Mouse (Mus musculus) MEL (cell line): Measurements from ENCODE around the gene Ccn1. TPM values are rescaled to one million over a fixed set of nuclear protein-coding genes. Genes with fewer than 3 reads are reported as not detected.

ENCODE experiments used
- DNase-seq: peaks from one replicate; pipeline ENCODE4 v3.0.0; 2011; ENCODE audit warnings: low read depth, low spot score
- H3K27ac ChIP-seq: 2 replicates; pipeline ENCODE4 v1.5.1; 2012; ENCODE audit warnings: low read depth, mild to moderate bottlenecking, control low read depth, low read length, moderate library complexity; ENCODE audit not compliant: control insufficient read depth
- H3K27me3 ChIP-seq, 2 experiments: fragments of 150-350 bp in 1 of 2; sonication (generic) in 1 of 2; 2 replicates each; pipeline ENCODE4 v1.6.1; 2012; ENCODE audit warnings: low read length in 2 of 2, mild to moderate bottlenecking in 2 of 2, improper control_type of control experiment in 1 of 2, moderate library complexity in 1 of 2; ENCODE audit not compliant: insufficient read depth in 2 of 2, control insufficient read depth in 1 of 2
- H3K36me3 ChIP-seq, 2 experiments: 2 replicates each; pipeline ENCODE4 v1.6.1; 2012 to 2014; ENCODE audit warnings: low read length in 2 of 2, improper control_type of control experiment in 1 of 2, inconsistent platforms in 1 of 2, mild to moderate bottlenecking in 1 of 2; ENCODE audit not compliant: insufficient read depth in 2 of 2, control insufficient read depth in 1 of 2
- H3K4me1 ChIP-seq, 2 experiments: fragments of 150-350 bp in 1 of 2; sonication (generic) in 1 of 2; 2 replicates each; pipeline ENCODE4 v1.6.1; 2012; ENCODE audit warnings: low read length in 2 of 2, improper control_type of control experiment in 1 of 2, mild to moderate bottlenecking in 1 of 2; ENCODE audit not compliant: insufficient read depth in 2 of 2, control insufficient read depth in 1 of 2
- H3K4me3 ChIP-seq, 2 experiments: fragments of 150-350 bp in 1 of 2; sonication (generic) in 1 of 2; 2 replicates each; pipeline ENCODE4 v1.5.1; 2012; ENCODE audit warnings: low read depth in 2 of 2, low read length in 2 of 2, mild to moderate bottlenecking in 2 of 2, moderate library complexity in 2 of 2, control low read depth in 1 of 2, improper control_type of control experiment in 1 of 2; ENCODE audit not compliant: control insufficient read depth in 1 of 2, insufficient read depth in 1 of 2
- H3K79me2 ChIP-seq: 2 replicates; pipeline ENCODE4 v1.6.1; 2012; ENCODE audit warnings: mild to moderate bottlenecking, low read length, moderate library complexity; ENCODE audit not compliant: control insufficient read depth, poor library complexity, insufficient read depth
- H3K9ac ChIP-seq: 2 replicates; pipeline ENCODE4 v1.6.1; 2012; ENCODE audit warnings: low read depth, mild to moderate bottlenecking, control low read depth, low read length, moderate library complexity; ENCODE audit not compliant: control insufficient read depth, poor library complexity, severe bottlenecking
- H3K9me3 ChIP-seq: fragments of 150-350 bp; sonication (generic); replicated peaks from 2 replicates; pipeline ENCODE4 v1.6.1; 2012; ENCODE audit warnings: mild to moderate bottlenecking, low read length, improper control_type of control experiment, moderate library complexity; ENCODE audit not compliant: insufficient read depth
- CTCF ChIP-seq, 3 experiments: IDR thresholded peaks in 2 of 3; conservative IDR thresholded peaks in 1 of 3; 2 replicates each; pipeline ENCODE4 v1.5.1; 2011 to 2012; ENCODE audit warnings: low read length in 3 of 3, low read depth in 2 of 3, mild to moderate bottlenecking in 2 of 3, improper control_type of control experiment in 1 of 3, inconsistent platforms in 1 of 3, mixed read lengths in 1 of 3, moderate library complexity in 1 of 3; ENCODE audit not compliant: control insufficient read depth in 1 of 3, insufficient read depth in 1 of 3, poor library complexity in 1 of 3, severe bottlenecking in 1 of 3
- E2F4 ChIP-seq: IDR thresholded peaks from 2 replicates; pipeline ENCODE4 v1.6.1; 2011; ENCODE audit warnings: low read depth, low read length, improper control_type of control experiment, borderline replicate concordance
- ELF1 ChIP-seq: IDR thresholded peaks from 2 replicates; pipeline ENCODE4 v1.6.1; 2014; ENCODE audit warnings: low read depth, mild to moderate bottlenecking, inconsistent platforms, low read length, improper control_type of control experiment, moderate library complexity
- EP300 ChIP-seq, 2 experiments: IDR thresholded peaks; 2 replicates each; pipeline ENCODE4 v1.6.1; 2011; ENCODE audit warnings: improper control_type of control experiment in 2 of 2, low read length in 2 of 2, low read depth in 1 of 2, mild to moderate bottlenecking in 1 of 2
- ETS1 ChIP-seq: IDR thresholded peaks from 2 replicates; pipeline ENCODE4 v1.6.1; 2012; ENCODE audit warnings: low read depth, mild to moderate bottlenecking, inconsistent platforms, low read length, improper control_type of control experiment, moderate library complexity
- HCFC1 ChIP-seq: IDR thresholded peaks from 2 replicates; pipeline ENCODE4 v1.6.1; 2012; ENCODE audit warnings: low read depth, mild to moderate bottlenecking, inconsistent platforms, low read length, improper control_type of control experiment, moderate library complexity
- JUND ChIP-seq: IDR thresholded peaks from 2 replicates; pipeline ENCODE4 v1.6.1; 2011; ENCODE audit warnings: low read depth, mild to moderate bottlenecking, improper control_type of control experiment, low read length
- KAT2A ChIP-seq: conservative IDR thresholded peaks from 2 replicates; pipeline ENCODE4 v1.6.1; 2012; ENCODE audit warnings: low read depth, low read length, improper control_type of control experiment, inconsistent platforms
- MAX ChIP-seq: IDR thresholded peaks from 2 replicates; pipeline ENCODE4 v1.6.1; 2011; ENCODE audit warnings: low read length, improper control_type of control experiment
- MEF2A ChIP-seq: IDR thresholded peaks from 2 replicates; pipeline ENCODE4 v1.6.1; 2014; ENCODE audit warnings: low read depth, mild to moderate bottlenecking, inconsistent platforms, low read length, improper control_type of control experiment; ENCODE audit not compliant: poor library complexity, insufficient replicate concordance, severe bottlenecking; ENCODE audit errors: extremely low read depth
- MXI1 ChIP-seq: IDR thresholded peaks from 2 replicates; pipeline ENCODE4 v1.6.1; 2011; ENCODE audit warnings: mild to moderate bottlenecking, low read depth, low read length, improper control_type of control experiment
- MYB ChIP-seq: IDR thresholded peaks from 2 replicates; pipeline ENCODE4 v1.6.1; 2011; ENCODE audit warnings: mild to moderate bottlenecking, low read depth, low read length, improper control_type of control experiment
- POLR2A ChIP-seq, 2 experiments: IDR thresholded peaks; 2 replicates each; pipeline ENCODE4 v1.6.1; 2011 to 2012; ENCODE audit warnings: low read length in 2 of 2, mild to moderate bottlenecking in 2 of 2, control low read depth in 1 of 2, improper control_type of control experiment in 1 of 2, low read depth in 1 of 2, moderate library complexity in 1 of 2; ENCODE audit not compliant: control insufficient read depth in 1 of 2, insufficient read depth in 1 of 2, poor library complexity in 1 of 2
- POLR2AphosphoS2 ChIP-seq: IDR thresholded peaks from 2 replicates; pipeline ENCODE4 v1.6.1; 2011; ENCODE audit warnings: low read length, improper control_type of control experiment
- POLR2AphosphoS5 ChIP-seq: IDR thresholded peaks from 2 replicates; pipeline ENCODE4 v1.6.1; 2012; ENCODE audit warnings: low read depth, borderline replicate concordance, mild to moderate bottlenecking, inconsistent platforms, low read length, moderate library complexity, mixed read lengths
- TCF12 ChIP-seq: IDR thresholded peaks from 2 replicates; pipeline ENCODE4 v1.6.1; 2014; ENCODE audit warnings: low read depth, mild to moderate bottlenecking, inconsistent platforms, low read length, improper control_type of control experiment, moderate library complexity
- USF1 ChIP-seq: IDR thresholded peaks from 2 replicates; pipeline ENCODE4 v1.6.1; 2014; ENCODE audit warnings: low read depth, mild to moderate bottlenecking, inconsistent platforms, low read length, improper control_type of control experiment, moderate library complexity
- USF2 ChIP-seq, 2 experiments: IDR thresholded peaks; 2 replicates each; pipeline ENCODE4 v1.6.1; 2011 to 2012; ENCODE audit warnings: improper control_type of control experiment in 2 of 2, low read length in 2 of 2, borderline replicate concordance in 1 of 2, inconsistent platforms in 1 of 2, low read depth in 1 of 2, mild to moderate bottlenecking in 1 of 2; ENCODE audit not compliant: insufficient read depth in 1 of 2
- ZMIZ1 ChIP-seq: IDR thresholded peaks from 2 replicates; pipeline ENCODE4 v1.6.1; 2012; ENCODE audit warnings: low read depth, mild to moderate bottlenecking, inconsistent platforms, low read length, improper control_type of control experiment, moderate library complexity
- ZNF384 ChIP-seq: IDR thresholded peaks from 2 replicates; pipeline ENCODE4 v1.6.1; 2012; ENCODE audit warnings: low read depth, mild to moderate bottlenecking, inconsistent platforms, low read length, improper control_type of control experiment
- polyA plus RNA-seq, 2 experiments: library from polyadenylated mRNA; stranded (reverse) in 1 of 2; unstranded in 1 of 2; fragments of >175 nt in 1 of 2; fragments of >200 nt in 1 of 2; gene quantifications; 2 replicates each; pipeline versions ENCODE4 v1.2.1 to v1.2.4; 2012; ENCODE audit warnings: low replicate concordance in 2 of 2, low read depth in 1 of 2; ENCODE audit not compliant: insufficient read length in 2 of 2, insufficient read depth in 1 of 2, missing spikeins in 1 of 2
- total RNA-seq: library from RNA; depleted of rRNA; stranded (reverse); fragments of 300-350 nt; gene quantifications from 2 replicates; pipeline ENCODE4 v1.2.3, GENCODE M21; 2012

The Ccn1 gene
- total and polyA plus RNA-seq, 3 experiments, result not detected

GRCm38 (mm10) chr3:145646666-145647065 is 3.1 kb downstream of the Ccn1 start:
- no peak overlapping the region for H3K9ac ChIP-seq
- no peaks in the 10 kb centered on the region for H3K27me3 ChIP-seq
- H3K9me3 ChIP-seq, result no peaks in the 10 kb centered on the region
- H3K4me1 ChIP-seq, result no peaks in the 10 kb centered on the region
- H3K36me3 ChIP-seq, result no peaks in the 10 kb centered on the region
- no peak for TF ChIP-seq HCFC1
- no peak for TF ChIP-seq POLR2AphosphoS2
- no peak for TF ChIP-seq CTCF (IDR thresholded peaks at IDR 0.05 in 2 of 3, conservative IDR thresholded peaks at IDR 0.05 in 1 of 3; ENCODE audit: control insufficient read depth in 1 of 3, insufficient read depth in 1 of 3, low read depth in 2 of 3, low read length in 3 of 3, poor library complexity in 1 of 3, severe bottlenecking in 1 of 3)
- TF ChIP-seq MAX, result no peak
- TF ChIP-seq TCF12, result no peak
- TF ChIP-seq MXI1, result no peak
- no peak for TF ChIP-seq E2F4
- TF ChIP-seq MYB, result no peak
- no peak for TF ChIP-seq ETS1
- TF ChIP-seq POLR2AphosphoS5, result no peak
- no peak for TF ChIP-seq MEF2A
- TF ChIP-seq EP300 (IDR thresholded peaks at IDR 0.05; ENCODE audit: low read depth in 1 of 2, low read length in 2 of 2), result no peak
- no peak for TF ChIP-seq KAT2A
- no peak for TF ChIP-seq ZMIZ1
- TF ChIP-seq, all 39 proteins: peak for 0
- DNase-seq, result no peak
- H3K79me2 ChIP-seq, result no peaks in the 10 kb centered on the region
- H3K4me3 ChIP-seq, result no peak overlapping the region
- H3K27ac ChIP-seq, result no peak overlapping the region

- Histone ChIP-seq H3K4me3 (no peak overlapping the region), H3K79me2 (no peaks in the 10 kb centered on the region), H3K27me3 (no peaks in the 10 kb centered on the region), H3K36me3 (no peaks in the 10 kb centered on the region), H3K27ac (no peak overlapping the region), H3K9me3 (no peaks in the 10 kb centered on the region), H3K4me1 (no peaks in the 10 kb centered on the region), H3K9ac (no peak overlapping the region)
- no peak for TF ChIP-seq EP300 (IDR thresholded peaks at IDR 0.05; ENCODE audit: low read depth in 1 of 2, low read length in 2 of 2)
- no peak for TF ChIP-seq CTCF (IDR thresholded peaks at IDR 0.05 in 2 of 3, conservative IDR thresholded peaks at IDR 0.05 in 1 of 3; ENCODE audit: control insufficient read depth in 1 of 3, insufficient read depth in 1 of 3, low read depth in 2 of 3, low read length in 3 of 3, poor library complexity in 1 of 3, severe bottlenecking in 1 of 3)
- TF ChIP-seq USF1, result no peak
- TF ChIP-seq ZNF384, result no peak
- TF ChIP-seq USF2 (IDR thresholded peaks at IDR 0.05; ENCODE audit: borderline replicate concordance in 1 of 2, insufficient read depth in 1 of 2, low read depth in 1 of 2, low read length in 2 of 2), result no peak
- no peak for TF ChIP-seq HCFC1
- TF ChIP-seq JUND, result no peak
- no peak for TF ChIP-seq E2F4
- TF ChIP-seq TCF12, result no peak
- no peak for TF ChIP-seq ELF1
- TF ChIP-seq POLR2AphosphoS2, result no peak
- TF ChIP-seq POLR2A (IDR thresholded peaks at IDR 0.05; ENCODE audit: control insufficient read depth in 1 of 2, insufficient read depth in 1 of 2, low read depth in 1 of 2, low read length in 2 of 2, poor library complexity in 1 of 2), result no peak
- DNase-seq, result no peak
These were observed 3.8 kb downstream of the Ccn1 start for GRCm38 (mm10) chr3:145646009-145646408.
